Mouse (Mus musculus) cortical plate, adult 2 months (tissue): Measurements from ENCODE around the gene Ttc33.

Experiments used
- CTCF ChIP-seq: fragments of 200-500 bp; IDR thresholded peaks from 2 replicates; pipeline ENCODE4 v1.5.1; 2011; ENCODE audit warnings: mild to moderate bottlenecking, control low read depth, low read length; ENCODE audit not compliant: insufficient read depth; ENCODE audit errors: extremely low read depth
- POLR2A ChIP-seq: fragments of 200-500 bp; IDR thresholded peaks from 2 replicates; pipeline ENCODE4 v1.6.1; 2011; ENCODE audit warnings: mild to moderate bottlenecking, low read length, control low read depth; ENCODE audit not compliant: insufficient read depth; ENCODE audit errors: extremely low read depth

DNA sequence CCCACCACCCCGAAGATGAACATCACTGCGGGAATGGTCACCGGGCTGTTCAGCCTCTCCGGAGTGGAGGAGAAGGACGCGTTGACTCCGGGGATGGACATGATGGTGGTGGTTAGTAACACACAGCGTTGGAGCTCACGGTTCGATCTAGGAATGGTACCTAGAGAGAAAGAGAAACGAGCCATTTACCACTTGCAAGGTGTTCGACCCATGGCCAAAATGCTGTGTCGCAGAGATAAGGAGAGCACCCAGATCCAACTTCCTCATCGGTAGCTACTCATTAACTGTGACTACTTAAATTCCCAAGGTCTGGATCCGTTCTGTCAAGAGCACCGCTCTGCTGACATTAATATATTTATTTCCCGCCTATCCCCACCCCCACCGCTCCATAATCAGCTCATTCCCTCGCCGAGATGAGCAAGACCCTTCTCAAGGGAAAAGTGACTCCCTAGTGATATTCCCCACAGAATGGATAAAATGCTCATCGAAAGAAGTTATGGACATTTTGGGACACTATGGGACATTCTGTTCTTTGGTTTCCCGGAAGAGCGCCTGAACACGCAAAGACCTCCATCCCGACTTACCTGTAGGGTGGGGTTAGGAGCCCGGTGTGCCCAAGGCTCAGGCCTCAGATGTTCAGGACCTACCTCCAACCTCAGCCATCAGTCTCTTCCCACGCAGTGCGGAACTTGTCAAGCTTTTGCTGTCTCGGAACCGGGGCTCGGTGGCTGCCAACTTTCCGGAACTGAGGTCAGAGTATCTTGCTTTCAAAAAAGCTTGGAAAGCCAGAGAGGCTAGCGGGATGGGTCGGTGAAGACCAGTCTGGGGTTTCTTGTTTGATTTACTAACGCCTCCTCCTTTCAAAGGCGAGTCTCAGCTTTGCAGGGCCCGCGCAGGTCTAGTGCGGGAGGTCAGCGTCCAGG lies 58.0 kb downstream of the Ttc33 start:
- TF ChIP-seq CTCF (no peak), POLR2A (no peak)
